Mouse (Mus musculus): Measurements from ENCODE around the gene Zc3h7b.
A peak's percentile ranks its signal among the peaks of the same experiment; 100 is the strongest.
"Not testable (repeated sequence)": the region's sequence is repeated elsewhere in the genome, so short reads cannot be mapped to it uniquely, and the experiment has no call there.

Gene Zc3h7b

GRCm38 (mm10) chr15:81739924-81740323, 4.9 kb upstream of the Zc3h7b start:
- no peak for DNase-seq (ENCODE audit: low spot score)

GRCm38 (mm10) chr15:81742368-81742767, 2.5 kb upstream of the Zc3h7b start:
- not testable (repeated sequence) for DNase-seq (ENCODE audit: low spot score)

GRCm38 (mm10) chr15:81745601-81746114, 801 bp downstream of the Zc3h7b start:
- no peak for DNase-seq (ENCODE audit: low spot score)

- DNase-seq (ENCODE audit: low spot score): no peak
Observed at GRCm38 (mm10) chr15:81749742-81750141, 4.9 kb downstream of the Zc3h7b start.

GRCm38 (mm10) chr15:81753669-81754068, 8.8 kb downstream of the Zc3h7b start:
- DNase-seq (ENCODE audit: low spot score): no peak

- no peak for DNase-seq (ENCODE audit: low spot score)
Observed at GRCm38 (mm10) chr15:81758701-81759100, 13.8 kb downstream of the Zc3h7b start.

GRCm38 (mm10) chr15:81759542-81759941, 14.7 kb downstream of the Zc3h7b start:
- DNase-seq (ENCODE audit: low spot score): no peak

GRCm38 (mm10) chr15:81760361-81761079, 15.7 kb downstream of the Zc3h7b start:
- DNase-seq (ENCODE audit: low spot score): no peak

GRCm38 (mm10) chr15:81761381-81761780, 16.5 kb downstream of the Zc3h7b start:
- DNase-seq (ENCODE audit: low spot score): no peak

GRCm38 (mm10) chr15:81761959-81762358, 17.1 kb downstream of the Zc3h7b start:
- no peak for DNase-seq (ENCODE audit: low spot score)

- DNase-seq (ENCODE audit: low spot score): peak; percentile 47
Observed at GRCm38 (mm10) chr15:81764573-81764972, 19.7 kb downstream of the Zc3h7b start.

- no peak for DNase-seq (ENCODE audit: low spot score)
Observed at GRCm38 (mm10) chr15:81765651-81766050, 20.8 kb downstream of the Zc3h7b start.

- no peak for DNase-seq (ENCODE audit: low spot score)
Observed at GRCm38 (mm10) chr15:81766439-81766838, 21.6 kb downstream of the Zc3h7b start.

GRCm38 (mm10) chr15:81769037-81769436, 24.2 kb downstream of the Zc3h7b start:
- DNase-seq (ENCODE audit: low spot score): no peak

- no peak for DNase-seq (ENCODE audit: low spot score)
Observed at GRCm38 (mm10) chr15:81772431-81773120, 27.7 kb downstream of the Zc3h7b start.

GRCm38 (mm10) chr15:81774505-81775171, 29.8 kb downstream of the Zc3h7b start:
- DNase-seq (ENCODE audit: low spot score): no peak

GRCm38 (mm10) chr15:81776631-81777422, 32.0 kb downstream of the Zc3h7b start:
- DNase-seq (ENCODE audit: low spot score): no peak

GRCm38 (mm10) chr15:81781816-81782215, 37.0 kb downstream of the Zc3h7b start:
- DNase-seq (ENCODE audit: low spot score): no peak

GRCm38 (mm10) chr15:81784762-81785161, 39.9 kb downstream of the Zc3h7b start:
- no peak for DNase-seq (ENCODE audit: low spot score)

GRCm38 (mm10) chr15:81785701-81786100, 40.8 kb downstream of the Zc3h7b start:
- no peak for DNase-seq (ENCODE audit: low spot score)

GRCm38 (mm10) chr15:81787525-81787924, 42.7 kb downstream of the Zc3h7b start:
- DNase-seq (ENCODE audit: low spot score): no peak

- DNase-seq (ENCODE audit: low spot score): no peak
Observed at GRCm38 (mm10) chr15:81792444-81792843, 47.6 kb downstream of the Zc3h7b start.
